Mouse (Mus musculus) kidney, postnatal 0 days (tissue): ENCODE measurements around the gene Scnn1a. TPM values are rescaled to one million over a fixed set of nuclear protein-coding genes. Genes with fewer than 3 reads are reported as not detected.

ENCODE experiments used
- ATAC-seq: fragments of 200-750 bp; cut with Nextera tagmentation; replicated peaks from 2 replicates; pipeline ENCODE4 v1.8.0; 2017; ENCODE audit warnings: low read depth, moderate number of reproducible peaks, moderate TSS enrichment, moderate library complexity; ENCODE audit not compliant: low FRiP score
- DNase-seq: peaks from one replicate; pipeline ENCODE4 v3.0.0-alpha.2; 2016; ENCODE audit warnings: low spot score
- H3K27ac ChIP-seq: fragments of 300-500 bp; sonication (generic); 2 replicates; pipeline ENCODE4 v1.5.1; 2014; ENCODE audit warnings: mild to moderate bottlenecking
- H3K27me3 ChIP-seq: fragments of 300-500 bp; sonication (generic); 2 replicates; pipeline ENCODE4 v1.6.1; 2014; ENCODE audit warnings: low read length, mixed read lengths; ENCODE audit not compliant: insufficient read depth
- H3K36me3 ChIP-seq: fragments of 300-500 bp; sonication (generic); 2 replicates; pipeline ENCODE4 v1.6.1; 2014; ENCODE audit warnings: low read length, mixed read lengths; ENCODE audit not compliant: insufficient read depth
- H3K4me1 ChIP-seq: fragments of 300-500 bp; sonication (generic); replicated peaks from 2 replicates; pipeline ENCODE4 v1.6.1; 2014; ENCODE audit warnings: antibody characterized with exemption, low read length, mixed read lengths; ENCODE audit not compliant: insufficient read depth
- H3K4me2 ChIP-seq: fragments of 300-500 bp; sonication (generic); 2 replicates; pipeline ENCODE4 v1.6.1; 2014; ENCODE audit warnings: mild to moderate bottlenecking, low read length, moderate library complexity, mixed read lengths
- H3K4me3 ChIP-seq: fragments of 300-500 bp; sonication (generic); replicated peaks from 2 replicates; pipeline ENCODE4 v1.5.1; 2014; ENCODE audit warnings: low read depth, low read length
- H3K9ac ChIP-seq: fragments of 300-500 bp; sonication (generic); 2 replicates; pipeline ENCODE4 v1.6.1; 2014; ENCODE audit warnings: low read depth, low read length
- H3K9me3 ChIP-seq: fragments of 300-500 bp; sonication (generic); replicated peaks from 2 replicates; pipeline ENCODE4 v1.6.1; 2016; ENCODE audit warnings: low read length, inconsistent platforms, mixed read lengths
- CTCF ChIP-seq: IDR thresholded peaks from 2 replicates; pipeline ENCODE4 v1.5.1; 2016; ENCODE audit warnings: antibody characterized with exemption, low read depth, mild to moderate bottlenecking, moderate library complexity
- WGBS: fragments of 180-500 bp; shearing (Covaris S2); extraction: QIAGEN DNeasy Blood & Tissue Kit; methylation state at CpG from one replicate; pipeline ENCODE4 v1.1.7; 2014; 5-methylcytosine and 5-hydroxymethylcytosine counted together
- polyA plus RNA-seq: library from polyadenylated mRNA; unstranded; fragments of >200 nt; fragmentation: Nextera tagmentation; extraction: Ambion mirVana; gene quantifications from 2 replicates; pipeline ENCODE4 v1.2.1, GENCODE M21; 2015

The Scnn1a gene
- polyA plus RNA-seq, 1 experiment from 2014 or later, result 19.9 TPM

DNA sequence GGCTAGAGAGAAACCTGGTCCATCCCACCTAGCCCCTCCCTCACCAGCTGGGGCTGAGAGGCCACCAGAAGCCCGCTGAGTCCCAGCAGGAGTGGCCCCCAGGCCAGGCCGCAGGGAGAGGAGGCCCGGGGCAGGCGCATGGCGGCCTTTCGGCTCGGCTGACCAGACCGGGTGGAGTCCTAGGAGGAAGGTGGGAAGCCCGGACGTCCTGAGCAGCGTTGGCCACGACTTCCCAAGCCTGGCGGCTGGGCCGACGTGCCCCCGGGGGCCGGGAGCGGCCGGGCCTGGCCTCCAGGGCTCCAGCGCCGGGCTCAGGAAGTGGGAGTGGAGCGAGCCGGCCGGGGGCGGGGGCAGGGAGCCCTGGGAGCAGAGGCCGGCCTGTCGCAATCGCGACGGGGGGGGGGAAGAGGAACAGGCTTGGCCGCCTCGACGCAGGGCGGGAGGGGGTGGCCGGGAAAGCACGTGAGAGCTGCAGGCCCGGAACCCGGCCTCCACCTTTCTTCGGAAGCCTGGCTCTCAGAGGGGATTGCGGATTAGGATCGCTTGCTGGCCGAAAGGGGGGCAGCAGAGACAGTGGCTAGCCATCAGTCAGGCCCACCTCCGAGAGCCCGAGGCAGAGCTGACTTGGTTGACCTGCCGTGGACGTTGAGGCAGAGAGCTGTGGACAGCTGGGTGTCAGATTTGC lies 6.8 kb upstream of the Scnn1a start, which contains the start of gene Ltbr:
Gene Ltbr, minus strand, starts transcription at position 340 of the 685 bp plus-strand sequence.
- ATAC-seq (peak; percentile 94), DNase-seq (peak; percentile 94)
- no peak for TF ChIP-seq CTCF
- Histone ChIP-seq H3K4me2 (peak within 1 kb of the TSS; percentile 84), H3K9ac (peak within 1 kb of the TSS; percentile 92), H3K27ac (peak within 1 kb of the TSS; percentile 89), H3K27me3 (no peaks in the 10 kb centered on the region), H3K9me3 (no peaks in the 10 kb centered on the region), H3K36me3 (peaks cover 12% of the 10 kb centered on the region), H3K4me1 (peaks cover 21% of the 10 kb centered on the region; the same call in 1 of the 2 replicates), H3K4me3 (peak within 1 kb of the TSS; percentile 62)
- under 1% methylated on average over 45 of the region's 46 CpGs for WGBS

DNA sequence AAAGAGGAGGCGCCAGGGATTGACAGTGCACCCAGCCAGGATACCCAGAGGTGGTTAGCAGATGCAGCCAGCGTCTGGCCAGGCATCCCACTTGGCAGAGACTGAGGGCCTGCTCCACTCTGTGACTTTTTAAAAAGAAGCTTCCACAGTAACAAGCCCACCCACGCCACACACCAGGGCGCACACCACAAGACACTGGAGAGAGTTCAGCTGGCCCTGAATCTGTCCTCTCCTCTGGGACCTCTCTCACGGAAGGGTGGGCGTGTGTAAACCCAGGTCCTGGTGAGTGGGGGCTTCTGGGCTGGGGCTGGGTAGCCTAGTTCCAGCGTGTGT lies 6.3 kb upstream of the Scnn1a start:
- DNase-seq, result no peak
- Histone ChIP-seq H3K4me2 (peak overlapping the region; percentile 84), H3K27ac (peak overlapping the region; percentile 89), H3K36me3 (peaks cover 7% of the 10 kb centered on the region), H3K9ac (peak overlapping the region; percentile 92), H3K4me3 (peak overlapping the region; percentile 62), H3K27me3 (no peaks in the 10 kb centered on the region), H3K9me3 (no peaks in the 10 kb centered on the region), H3K4me1 (peaks cover 21% of the 10 kb centered on the region; the same call in 1 of the 2 replicates)
- ATAC-seq, result peak; percentile 18; the same call in 1 of the 2 replicates
- TF ChIP-seq CTCF, result no peak
- WGBS, result 32% methylated on average over 7 of the region's 7 CpGs

DNA sequence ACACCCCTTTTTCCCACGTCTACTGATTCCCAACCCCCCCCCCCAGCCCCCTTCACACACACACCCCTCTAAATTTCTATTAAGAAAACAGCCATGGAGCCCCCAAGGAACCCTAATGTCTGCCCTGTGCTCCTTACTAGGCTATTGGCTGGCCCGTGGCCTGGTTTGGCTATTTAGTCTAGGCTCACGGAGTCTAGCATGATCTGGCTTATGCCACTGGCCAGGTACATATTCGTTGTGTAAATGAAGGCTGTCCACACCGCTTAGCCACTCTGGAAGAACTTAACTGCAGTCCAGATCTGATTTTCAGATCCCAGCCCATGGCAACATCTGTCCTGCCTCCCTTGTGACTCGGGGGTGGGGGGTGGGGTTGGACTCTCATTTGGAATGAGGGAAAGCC lies 5.7 kb upstream of the Scnn1a start:
- Histone ChIP-seq H3K4me3 (no peak overlapping the region), H3K27me3 (no peaks in the 10 kb centered on the region), H3K9me3 (no peaks in the 10 kb centered on the region), H3K27ac (peak overlapping the region; percentile 89; the same call in 1 of the 2 replicates), H3K36me3 (0 out of 2 replicates have a peak, but pooled peaks cover 3% of the 10 kb centered on the region), H3K4me1 (peaks cover 21% of the 10 kb centered on the region; the same call in 1 of the 2 replicates), H3K4me2 (no peak overlapping the region), H3K9ac (no peak overlapping the region)
- no peak for ATAC-seq
- no peak for DNase-seq
- 62% methylated on average over 6 of the region's 6 CpGs for WGBS
- no peak for TF ChIP-seq CTCF

DNA sequence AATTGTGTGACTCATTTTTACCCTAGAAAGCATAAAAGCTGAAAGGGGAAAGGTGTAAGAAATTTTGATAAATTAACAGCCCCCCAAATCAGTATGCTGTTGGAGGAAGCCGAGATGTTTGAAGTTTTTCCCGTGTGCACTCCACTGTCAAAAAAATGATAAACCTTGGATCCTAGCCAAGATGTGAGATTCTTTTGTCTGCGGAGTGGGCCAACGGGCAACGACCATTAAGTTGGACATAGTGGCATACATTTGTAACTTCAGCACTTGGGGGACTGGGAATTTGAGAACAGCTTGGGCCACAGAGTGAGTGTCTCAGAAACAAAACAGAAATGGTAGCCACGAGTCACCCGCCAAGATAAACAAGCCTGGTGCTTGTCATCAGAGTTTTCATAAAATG lies 3.4 kb upstream of the Scnn1a start:
- WGBS, result 50% methylated on average over 7 of the region's 7 CpGs
- H3K27ac ChIP-seq, result no peak overlapping the region
- no peaks in the 10 kb centered on the region for H3K36me3 ChIP-seq
- peaks cover 16% of the 10 kb centered on the region; the same call in 1 of the 2 replicates for H3K4me1 ChIP-seq
- H3K9me3 ChIP-seq, result no peaks in the 10 kb centered on the region
- H3K27me3 ChIP-seq, result no peaks in the 10 kb centered on the region
- H3K4me3 ChIP-seq, result no peak overlapping the region
- DNase-seq (no peak), ATAC-seq (no peak)
- TF ChIP-seq CTCF, result no peak
- H3K9ac ChIP-seq, result no peak overlapping the region
- no peak overlapping the region for H3K4me2 ChIP-seq

DNA sequence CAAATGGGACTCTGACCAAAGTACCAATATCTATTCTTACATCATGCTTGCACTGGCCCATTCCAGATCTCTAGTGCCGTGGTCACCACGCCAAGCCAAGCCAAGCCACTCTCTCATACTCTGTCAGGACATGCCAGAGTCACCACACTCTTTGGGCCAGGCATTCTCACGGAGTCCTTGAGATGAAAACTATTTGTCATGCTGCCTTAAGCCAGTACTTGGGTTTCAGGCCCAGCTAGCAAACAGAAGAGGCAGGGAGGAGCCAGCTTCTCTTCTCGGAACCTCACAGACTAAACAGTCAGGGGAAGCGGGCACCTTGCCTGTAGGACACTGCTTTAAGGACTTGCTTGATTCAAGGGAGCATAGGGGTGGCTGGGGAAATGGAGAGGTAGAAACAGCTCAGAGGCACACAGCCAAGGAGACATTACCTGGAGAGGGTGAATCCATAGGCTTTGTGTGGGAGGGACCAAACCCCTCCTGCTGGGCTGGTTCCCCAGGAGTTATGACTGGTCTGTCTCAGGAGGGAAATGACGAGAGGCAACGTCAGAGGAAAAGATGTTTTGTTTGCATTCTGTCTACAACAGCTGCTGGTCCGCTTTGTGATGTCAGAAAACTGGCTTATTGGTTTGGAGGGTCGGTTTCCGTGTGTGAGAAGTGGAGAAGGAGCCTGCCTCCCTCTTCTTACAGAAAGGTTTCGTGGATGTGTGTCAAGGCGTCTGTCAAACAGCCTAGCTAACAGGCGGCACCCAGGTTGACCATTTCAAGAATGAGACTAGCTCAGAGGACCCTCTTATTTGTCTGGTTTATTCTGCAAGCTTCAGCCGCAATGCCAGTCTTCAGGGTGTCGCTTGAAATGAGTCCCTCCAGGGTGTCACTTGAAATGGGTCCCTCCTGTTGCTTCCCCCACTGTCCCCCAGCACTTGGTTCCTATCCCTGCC lies 1.2 kb upstream of the Scnn1a start:
- H3K36me3 ChIP-seq, result no peaks in the 10 kb centered on the region
- ATAC-seq (no peak), DNase-seq (no peak)
- H3K9me3 ChIP-seq, result no peaks in the 10 kb centered on the region
- peak overlapping the region; percentile 74 for H3K27ac ChIP-seq
- H3K4me1 ChIP-seq, result peaks cover 5% of the 10 kb centered on the region; the same call in 1 of the 2 replicates
- H3K9ac ChIP-seq, result no peak overlapping the region
- no peak overlapping the region for H3K4me3 ChIP-seq
- H3K27me3 ChIP-seq, result no peaks in the 10 kb centered on the region
- WGBS, result 69% methylated on average over 15 of the region's 15 CpGs
- no peak overlapping the region for H3K4me2 ChIP-seq
- no peak for TF ChIP-seq CTCF

DNA sequence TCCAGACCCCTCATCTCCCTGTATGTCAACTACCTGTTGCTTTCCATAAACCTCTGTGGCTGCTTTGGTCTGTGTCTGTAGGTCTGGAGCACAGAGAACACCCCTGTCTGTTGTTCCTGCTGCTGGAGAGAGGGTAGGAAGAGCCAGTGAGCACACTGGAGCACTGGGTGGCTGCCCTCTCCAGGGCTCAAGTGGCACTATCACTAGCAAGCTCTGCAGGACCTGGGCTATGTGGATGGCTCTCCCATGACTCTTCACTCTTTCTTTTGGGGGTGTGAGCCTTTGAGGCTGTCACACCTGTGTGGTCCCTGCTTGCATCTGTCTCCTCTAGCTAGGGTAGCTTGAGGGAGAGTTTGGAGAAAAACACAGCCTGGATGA lies 551 bp upstream of the Scnn1a start:
- ATAC-seq, result no peak
- TF ChIP-seq CTCF, result no peak
- no peak overlapping the region for H3K4me2 ChIP-seq
- H3K4me3 ChIP-seq, result no peak overlapping the region
- no peaks in the 10 kb centered on the region for H3K36me3 ChIP-seq
- H3K9ac ChIP-seq, result no peak overlapping the region
- H3K27me3 ChIP-seq, result no peaks in the 10 kb centered on the region
- no peaks in the 10 kb centered on the region for H3K4me1 ChIP-seq
- no peaks in the 10 kb centered on the region for H3K9me3 ChIP-seq
- DNase-seq, result no peak
- peak overlapping the region; percentile 74 for H3K27ac ChIP-seq
